Mouse (Mus musculus) mesoderm, embryonic 11.5 days (tissue): ENCODE measurements at regions not wholly inside any gene's neighbourhood (a gene's known extent, or its start where the extent isn't known, plus 50 kb on each side); places are given as distances from the start of the nearest gene placed in this dataset.
A peak's percentile ranks its signal among the peaks of the same experiment; 100 is the strongest.

Source experiments
- DNase-seq: peaks from one replicate; pipeline ENCODE4 v3.0.0-alpha.2; 2012; ENCODE audit warnings: low read depth, low spot score

DNA sequence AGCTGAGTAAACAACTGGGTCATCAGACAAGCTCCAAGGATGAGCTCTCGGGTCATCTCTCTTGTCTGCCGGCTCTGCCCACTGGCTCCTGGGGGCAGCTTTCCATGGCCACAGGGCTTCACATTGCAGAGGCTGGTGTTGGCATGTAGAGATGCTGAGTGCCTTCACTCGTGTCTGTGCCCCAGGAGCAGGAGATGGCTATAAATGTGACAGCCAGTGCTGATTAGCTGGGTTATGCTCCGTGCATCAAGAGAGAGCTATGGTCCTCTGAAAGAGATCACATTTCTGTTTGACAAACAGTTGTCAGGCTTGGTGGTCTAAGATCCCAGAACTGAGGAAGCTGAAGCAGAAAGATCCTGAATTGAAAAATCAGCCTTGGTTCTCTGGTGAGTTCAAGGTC, 795.4 kb upstream of the Car8 start:
- DNase-seq, result no peak

DNA sequence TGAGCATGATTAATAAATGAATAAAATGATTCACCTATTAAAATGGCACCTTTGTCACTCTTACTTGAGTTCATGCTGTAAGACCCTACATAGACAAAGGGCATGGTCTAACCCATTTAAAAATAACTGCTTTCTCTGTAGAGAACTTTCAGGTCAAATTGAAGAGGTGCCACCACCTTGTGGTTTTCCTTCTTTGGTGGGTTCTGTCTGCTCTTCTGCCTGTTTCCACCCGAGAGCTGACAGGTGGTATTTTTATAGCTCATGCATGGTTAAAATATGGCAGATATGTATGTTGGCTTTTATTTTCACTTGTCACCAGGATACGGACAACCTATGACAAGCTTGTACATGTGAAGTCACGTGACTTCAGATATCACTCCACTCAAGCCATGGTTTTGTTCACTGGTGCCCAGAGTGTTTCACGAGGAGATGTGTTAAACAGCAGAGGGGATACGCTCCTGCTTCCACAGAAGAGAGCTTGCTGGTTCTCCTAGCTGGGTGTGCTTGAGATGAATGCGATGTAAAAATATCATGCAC, 794.3 kb upstream of the Car8 start:
- no peak for DNase-seq

DNA sequence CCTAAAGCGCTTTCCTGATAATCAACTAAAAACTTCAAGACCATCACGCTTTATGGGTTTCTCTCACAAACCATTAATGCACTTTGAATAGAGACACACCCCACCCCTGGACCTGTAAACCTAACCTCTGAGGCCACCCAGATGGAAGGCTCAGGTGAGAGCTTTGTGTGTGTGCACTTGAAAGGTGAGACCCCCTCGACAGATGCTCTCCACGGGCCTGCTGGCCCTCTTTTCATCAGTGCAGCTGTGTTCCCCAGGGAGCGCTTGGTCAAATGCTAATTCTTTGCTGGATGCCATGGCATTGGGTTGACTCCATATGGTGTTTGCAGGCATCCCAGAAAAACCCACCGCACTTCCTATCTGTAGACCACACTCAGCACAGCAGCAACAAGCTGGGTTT, 792.8 kb upstream of the Car8 start:
- no peak for DNase-seq

DNA sequence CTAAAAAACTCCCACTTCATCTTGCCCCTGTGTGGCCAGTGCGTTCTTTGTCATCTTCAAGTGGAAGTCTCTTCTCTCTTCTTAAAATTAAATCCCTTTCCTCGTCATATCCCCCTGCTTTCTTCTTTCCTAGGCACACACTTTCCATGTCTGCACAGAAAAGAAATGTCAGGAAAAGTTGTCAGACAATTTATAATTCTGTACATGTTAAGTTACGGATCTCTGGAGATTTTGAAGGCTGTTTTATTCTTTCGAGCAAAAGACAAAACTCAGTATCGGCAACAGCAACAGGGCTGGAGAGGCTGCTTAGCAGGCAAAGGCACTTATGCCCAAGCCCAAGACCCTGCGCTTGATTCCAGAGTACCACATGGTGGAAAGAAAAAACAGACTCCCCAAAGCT, 790.1 kb upstream of the Car8 start:
- DNase-seq, result no peak

DNA sequence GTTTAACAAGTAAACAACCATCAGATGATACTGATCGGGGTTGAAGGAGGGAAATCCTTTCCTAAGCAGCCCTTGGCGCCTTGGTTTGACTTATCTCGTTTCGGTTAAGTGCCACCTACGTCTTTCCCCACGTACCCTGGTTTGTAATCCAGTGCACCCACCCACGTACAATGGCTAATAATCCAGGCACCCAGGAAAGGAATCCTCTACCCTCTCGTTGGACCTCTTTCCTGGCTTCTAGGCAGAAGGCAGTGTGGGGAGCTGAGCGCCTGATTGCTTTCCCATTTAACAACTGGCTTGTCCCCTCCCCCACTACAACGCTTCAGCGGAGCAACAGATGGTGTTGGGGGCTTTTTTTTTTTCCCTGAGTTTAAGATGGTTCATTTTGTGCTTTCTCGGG, 789.6 kb upstream of the Car8 start:
- peak; percentile 69 for DNase-seq

DNA sequence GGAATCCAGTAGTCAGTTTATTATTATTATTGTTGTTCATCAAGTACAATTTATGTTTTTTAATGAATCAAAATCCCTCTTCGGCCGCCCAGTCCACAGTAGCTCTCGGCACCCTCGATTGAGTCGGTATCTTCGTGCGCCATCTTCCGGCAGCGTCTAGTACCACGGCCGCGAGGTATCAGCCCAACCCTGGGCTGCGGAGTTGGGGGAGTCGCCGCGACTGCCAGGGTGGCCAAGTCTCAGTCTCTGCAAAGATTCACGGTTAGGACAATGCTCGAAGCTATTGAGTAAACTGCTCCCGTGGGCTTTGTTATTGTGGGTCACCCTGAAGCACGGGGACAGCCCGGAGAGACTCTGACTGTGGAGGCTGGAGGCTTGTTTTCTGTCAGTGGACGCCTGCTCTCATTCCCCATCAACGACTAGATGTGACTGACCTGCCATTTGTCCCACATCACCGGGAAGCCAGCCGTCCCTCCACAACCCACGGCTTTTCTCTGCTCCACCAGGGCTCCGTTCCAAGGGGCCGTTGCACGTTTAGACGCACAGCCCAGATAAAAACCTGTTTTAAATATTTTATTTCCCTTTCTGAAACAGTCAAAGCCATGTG, 789.1 kb upstream of the Car8 start:
- peak; percentile 87 for DNase-seq

DNA sequence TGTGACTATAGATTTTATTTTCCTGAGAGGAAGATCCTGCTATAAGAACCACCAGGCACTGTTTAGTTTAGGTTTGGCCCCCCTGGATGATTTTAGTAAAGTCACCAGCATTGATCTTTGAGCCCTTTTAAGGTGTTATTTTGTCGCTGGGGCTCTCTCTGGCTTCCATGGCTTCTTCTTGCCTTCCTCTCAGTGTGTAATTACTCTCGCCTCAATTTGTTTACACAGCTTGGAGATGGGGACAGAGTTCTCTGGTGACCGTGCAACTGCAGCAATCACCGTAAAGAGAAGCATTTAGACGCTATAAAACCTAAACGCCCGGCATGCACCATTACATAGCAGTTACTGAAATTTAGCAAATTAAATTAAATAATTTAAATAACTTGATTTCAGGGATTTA, 788.5 kb upstream of the Car8 start:
- peak; percentile 36 for DNase-seq

DNA sequence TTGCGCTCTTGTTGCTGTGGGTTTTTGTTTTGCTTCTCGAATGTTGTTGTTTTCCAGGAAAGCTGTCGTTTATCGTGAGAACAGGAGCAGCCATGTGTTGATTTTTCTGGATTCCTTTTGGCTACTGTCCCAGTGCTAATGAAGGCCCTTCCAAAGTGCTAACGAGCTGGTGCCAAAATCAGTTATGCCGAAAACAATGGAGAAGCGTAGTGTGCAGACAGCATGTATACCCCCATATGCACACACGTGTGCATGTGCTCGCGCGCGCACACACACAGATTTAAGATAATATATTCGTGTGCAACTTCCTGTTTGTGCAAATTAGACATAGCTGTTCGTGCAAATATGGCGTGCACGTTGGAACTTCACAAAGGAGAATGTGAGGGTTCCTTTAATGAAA, 788.0 kb upstream of the Car8 start:
- DNase-seq, result no peak

DNA sequence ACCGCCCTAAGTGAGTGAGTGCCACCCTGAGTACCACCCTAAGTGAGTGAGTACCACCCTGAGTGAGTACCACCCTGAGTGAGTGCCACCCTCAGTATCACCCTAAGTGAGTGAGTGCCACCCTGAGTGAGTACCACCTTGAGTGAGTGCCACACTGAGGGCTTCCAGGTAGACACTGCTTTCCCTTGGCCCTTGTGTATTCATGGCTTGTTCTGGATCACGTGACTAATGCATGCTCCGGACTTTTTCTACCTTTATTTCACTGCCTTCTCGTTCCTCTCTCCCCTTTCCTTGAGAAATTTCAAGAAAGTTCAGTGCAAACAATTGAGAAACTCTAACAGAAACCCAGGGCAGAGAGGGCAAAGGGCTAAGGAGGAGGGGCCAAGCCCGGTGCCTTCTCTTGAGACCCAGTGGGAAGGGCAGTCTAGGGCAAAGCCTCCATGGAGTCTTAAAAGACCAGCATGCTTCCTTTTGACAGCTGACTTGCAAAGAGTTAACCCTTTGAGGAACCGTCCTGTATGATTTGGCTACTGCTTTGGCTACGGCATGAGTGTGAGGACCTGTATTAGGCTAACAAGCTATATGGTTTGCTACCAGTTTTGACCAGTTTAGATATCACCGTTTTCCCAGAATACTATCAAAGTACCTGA, 787.1 kb upstream of the Car8 start:
- DNase-seq, result no peak

DNA sequence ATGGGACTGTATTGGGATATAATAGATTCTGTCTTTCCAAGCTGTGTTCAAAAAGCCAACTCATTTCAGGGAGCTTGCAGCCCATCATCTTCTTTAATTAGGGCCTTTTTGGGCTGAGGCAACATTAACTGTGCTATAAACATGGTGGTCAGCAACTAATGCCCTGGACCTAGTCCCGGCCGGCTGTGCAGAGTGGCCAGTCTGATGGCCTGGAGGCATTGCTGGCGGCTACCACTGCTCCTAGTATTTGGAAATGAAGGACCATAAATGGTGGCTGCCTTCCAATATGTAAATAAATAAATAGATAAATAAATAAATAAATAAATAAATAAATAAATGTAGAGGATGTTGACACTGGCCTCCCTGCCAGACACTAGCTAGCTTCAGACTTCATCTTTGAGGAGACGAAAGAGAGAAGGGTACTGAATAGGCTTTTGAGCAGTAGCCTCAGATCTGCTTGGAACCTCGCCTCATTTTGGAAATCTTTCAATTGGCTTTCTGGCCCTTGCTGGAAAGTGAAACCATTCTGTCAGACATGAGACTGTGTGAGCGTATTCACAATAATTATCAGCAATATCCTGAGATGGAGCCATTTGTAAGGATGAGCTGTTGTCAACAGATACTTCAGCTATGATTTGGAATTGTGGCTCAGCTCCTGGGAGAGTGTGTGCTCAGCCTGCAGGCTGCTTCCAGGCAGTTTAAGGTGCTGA, 785.5 kb upstream of the Car8 start:
- DNase-seq, result no peak

DNA sequence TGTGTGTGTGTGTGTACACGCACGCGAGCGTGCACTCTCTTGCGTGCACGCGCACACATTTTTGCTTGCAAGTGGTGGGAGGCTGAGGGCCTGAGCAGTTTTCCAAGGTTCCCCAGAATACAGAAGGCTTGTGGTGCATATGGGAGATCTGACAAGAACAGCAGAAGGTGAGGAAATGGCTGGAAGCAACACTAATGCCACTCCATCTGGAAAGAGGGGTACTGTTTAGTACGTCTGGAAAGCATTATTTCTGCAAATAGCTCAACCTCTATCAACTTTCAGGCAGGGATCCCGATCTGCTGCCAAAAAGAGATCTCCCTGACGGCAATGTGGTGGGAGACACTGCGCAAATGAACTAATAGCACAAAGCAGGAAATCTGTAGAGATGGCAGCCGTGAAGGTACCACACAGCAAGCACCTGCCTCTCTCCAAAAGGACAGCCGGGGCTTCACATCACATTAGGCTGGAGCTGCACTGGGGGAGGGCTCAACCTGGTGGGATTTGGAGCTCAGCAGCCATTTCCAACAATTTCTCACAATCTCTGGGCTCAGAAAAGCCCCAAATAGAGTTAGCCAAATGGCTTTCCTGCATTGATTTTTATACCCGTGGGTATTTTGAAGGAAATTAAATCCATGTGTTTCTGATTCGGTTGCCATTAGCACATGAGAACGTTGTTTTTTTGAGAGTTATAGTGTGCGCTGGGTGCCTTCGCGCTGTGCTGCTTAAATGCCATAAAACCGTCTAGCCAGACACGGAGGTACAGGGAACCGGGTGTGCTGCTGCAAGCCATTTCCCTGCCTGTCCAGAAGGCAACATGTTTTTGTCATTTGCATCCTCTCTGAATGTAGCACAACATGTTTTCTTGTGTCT, 780.6 kb upstream of the Car8 start:
- no peak for DNase-seq

DNA sequence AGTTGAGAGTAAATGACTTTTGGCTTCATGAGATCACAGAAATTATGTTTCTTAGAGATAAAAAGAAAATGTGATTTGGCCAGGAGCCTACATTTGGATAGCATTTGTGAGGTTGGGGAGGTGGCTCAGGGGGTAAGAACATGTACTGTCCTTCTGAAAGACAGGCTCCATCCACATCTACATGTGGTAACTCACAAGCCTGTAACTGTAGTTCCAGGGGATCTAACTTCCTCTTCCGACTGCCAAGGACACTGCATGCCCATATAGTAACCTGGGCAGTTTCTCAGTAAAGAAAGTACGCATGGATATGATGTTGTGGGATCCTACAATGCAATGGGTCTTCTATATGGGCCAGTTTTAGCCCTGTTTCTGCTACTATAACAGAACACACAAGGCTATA, 779.4 kb upstream of the Car8 start:
- DNase-seq, result no peak

DNA sequence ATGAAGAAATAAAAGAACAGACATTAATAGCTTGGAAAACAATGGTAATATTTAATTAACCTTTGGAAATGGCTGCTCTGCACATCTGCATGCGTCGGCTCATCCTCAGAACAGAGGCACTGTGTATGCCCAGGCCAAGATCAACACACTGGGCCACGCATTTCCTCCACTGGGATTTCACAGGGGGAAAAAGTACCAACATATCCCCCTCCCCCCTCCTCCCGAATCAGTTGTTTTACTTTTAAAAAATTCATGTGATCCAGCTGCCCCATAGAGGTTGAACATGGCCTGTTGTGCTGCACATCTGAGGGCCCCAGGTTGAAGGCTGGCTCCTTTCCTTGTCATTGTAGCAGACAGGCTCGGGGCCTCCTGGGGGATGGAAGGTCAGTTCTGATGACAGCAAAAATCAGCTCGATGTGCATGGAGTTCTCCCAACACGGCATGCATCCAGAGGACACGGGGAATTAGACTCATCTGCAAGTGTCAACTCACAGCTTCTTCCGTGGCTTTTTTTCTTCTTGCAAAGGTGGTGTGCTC, 777.7 kb upstream of the Car8 start:
- no peak for DNase-seq

DNA sequence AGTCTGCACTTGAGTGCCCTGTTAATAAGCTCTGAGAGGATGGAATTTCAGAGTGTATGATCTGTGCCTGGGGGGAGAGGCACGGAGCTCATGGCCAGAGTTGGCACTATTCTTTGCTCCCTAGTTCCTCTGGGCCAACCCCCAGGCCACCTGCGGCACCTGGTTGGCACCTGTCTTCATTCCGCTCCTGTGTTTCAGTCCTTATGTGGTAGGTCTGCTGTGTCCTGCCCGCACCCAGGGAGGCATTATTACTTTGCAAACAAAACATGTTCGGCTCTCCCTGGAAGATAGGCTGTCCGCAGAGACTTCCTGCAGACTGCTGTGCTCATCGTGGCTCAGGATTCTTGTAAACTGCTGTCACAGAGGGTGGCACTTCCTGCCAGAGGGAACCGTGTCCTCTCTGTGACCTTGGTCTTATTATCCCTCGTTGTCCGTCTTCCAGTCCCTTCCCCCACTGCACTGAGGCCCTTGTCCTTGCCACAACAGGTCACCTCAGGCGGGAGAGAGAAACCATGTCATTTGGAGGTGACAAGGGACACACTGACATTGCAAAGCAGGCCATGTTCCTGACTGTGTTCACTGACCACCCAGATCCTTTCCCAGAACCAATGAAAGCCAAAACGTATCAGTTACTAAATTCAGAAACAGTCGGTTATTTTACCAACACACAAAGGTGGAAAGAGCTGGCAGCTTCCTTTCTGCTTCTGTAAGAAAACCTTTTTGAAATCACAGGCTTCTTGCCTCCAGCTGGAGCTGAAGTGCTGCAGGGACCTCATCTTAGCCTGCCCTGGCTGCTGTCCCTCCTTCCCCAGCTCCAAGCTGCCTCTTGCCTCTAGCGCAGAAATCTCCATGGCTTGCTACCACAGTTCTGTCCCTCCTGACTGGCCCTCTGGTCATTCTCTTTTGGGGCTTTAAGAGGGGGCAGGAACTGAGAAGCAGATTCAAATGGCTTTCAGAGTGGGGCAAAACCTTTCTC, 777.0 kb upstream of the Car8 start:
- peak; percentile 63 for DNase-seq

DNA sequence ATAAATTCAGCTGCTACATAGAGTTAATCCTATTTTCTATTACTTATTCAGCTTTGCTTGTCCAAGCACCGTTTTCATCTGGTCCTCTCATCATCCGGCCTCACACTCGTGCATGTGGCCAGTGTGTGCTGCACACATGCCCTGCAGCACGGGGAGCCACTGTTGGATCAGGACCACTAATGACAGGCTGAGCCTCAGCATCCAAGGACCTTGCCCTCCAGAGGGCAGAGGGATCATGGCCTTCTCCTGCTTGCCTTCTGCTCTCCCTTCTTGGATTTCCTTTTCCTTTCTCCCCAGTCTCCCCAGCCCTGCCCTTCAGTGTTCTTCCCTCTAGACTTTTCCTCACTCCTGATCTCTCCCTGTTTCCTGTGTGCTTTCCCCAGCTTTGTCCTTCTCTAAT, 776.1 kb upstream of the Car8 start:
- DNase-seq, result no peak

DNA sequence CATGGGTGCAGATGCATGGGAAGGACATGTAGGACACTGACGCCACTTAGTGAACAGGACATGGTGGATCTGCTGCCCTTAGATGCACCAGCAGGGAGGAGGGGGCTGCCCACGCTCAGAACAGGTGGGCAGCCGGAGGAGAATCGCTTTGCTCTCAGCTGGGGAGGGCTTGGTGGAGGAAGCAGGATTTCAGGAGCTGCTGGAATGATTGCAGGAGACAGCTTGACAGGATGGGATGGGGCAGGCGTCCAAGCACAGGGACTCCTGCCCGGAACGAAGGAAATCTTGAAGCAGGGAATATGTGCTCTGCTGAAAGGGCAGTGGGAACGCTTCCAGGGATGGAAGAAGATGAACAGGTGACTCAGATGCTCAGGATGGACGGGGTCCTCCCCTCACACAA, 773.9 kb upstream of the Car8 start:
- DNase-seq, result no peak

DNA sequence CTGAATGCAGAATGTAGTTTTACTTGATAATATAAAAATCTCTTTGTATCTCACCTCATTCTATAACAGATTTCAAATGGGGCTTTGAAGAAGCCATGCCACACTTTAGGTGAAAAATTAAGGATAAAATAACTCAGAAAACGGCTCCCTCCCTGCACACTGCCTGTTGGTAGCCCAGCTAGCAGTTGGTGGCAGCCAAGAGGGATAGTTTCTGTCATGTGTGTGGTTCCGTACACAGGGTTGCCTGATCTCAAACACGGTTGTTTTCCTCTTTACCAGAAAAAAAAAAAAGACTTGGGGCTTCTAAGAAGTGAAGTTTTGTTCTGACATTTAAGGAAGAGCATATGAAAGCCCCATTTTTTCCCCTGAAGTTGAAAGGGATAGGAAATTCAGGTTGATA, 773.1 kb upstream of the Car8 start:
- DNase-seq, result no peak

DNA sequence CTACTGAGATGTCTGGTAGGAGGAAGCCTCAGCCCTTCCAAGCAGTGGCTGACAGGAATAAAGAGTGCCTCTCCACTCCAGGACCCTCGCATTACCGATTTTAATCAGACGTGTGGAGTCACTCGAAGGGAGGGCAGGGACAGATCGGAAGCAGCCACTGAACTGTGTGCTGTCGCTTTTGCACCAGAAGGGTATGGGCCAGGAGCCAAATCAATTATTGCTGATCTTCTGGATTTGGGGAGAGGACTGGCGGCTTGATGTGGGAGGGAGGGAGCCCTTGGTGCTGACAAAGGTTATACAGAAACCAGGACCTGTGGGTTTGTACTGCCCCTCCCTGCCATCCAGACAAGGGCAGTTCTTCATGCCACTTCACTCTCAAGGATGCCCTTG, 772.3 kb upstream of the Car8 start:
- DNase-seq, result no peak

DNA sequence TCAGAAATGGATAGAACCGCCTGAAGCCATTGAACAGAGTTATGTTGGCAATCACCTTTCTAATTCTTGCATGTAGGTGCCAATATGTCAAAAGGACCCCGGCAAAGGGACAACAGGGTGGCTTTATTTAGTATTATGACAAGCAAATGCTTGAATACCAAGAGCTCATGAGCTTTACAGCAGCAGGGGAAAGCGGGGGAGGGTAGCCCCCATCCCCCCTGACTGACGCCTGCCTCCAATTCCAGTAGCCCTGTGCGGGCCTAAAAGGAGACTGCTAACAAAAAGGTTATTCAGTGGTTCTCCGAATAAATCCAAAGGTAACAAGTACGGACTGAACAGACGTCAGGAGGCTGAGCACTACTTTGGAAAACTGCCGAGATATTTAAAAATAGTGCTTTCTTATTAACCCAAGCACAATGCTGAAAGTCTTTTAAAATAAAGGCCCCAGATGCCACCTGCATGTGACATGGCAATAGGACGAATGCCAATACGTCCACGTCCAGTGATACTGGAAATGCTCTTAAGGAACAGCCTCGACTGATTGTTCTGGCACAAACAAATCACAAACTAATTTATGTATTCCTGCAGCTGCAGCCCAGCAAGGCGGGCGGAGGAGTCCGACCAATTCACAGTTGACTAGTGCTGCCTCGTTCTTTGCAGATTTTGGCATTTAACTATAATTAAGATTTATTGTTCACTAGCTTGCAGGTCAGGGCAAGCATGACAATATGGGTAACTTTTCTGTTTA, 771.7 kb upstream of the Car8 start:
- DNase-seq, result no peak

DNA sequence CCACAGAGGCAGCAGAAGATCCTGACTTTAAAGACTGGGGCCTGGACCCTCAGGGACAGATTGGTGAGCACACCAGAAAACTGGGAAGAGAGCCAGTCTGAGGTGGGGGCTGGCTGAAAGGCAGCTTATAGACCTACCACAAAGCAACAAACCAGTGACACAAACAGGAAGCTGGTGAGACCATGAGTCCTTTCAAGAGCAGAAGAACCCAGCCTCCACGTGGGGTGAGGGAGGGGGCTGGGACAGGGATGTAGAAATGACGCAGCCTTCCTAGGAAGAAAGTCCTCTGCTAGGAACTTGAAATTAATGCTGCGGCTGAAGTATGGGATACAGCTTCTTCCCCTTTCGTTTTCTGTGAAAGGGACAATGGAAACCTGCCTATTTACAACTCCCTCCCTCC, 770.8 kb upstream of the Car8 start:
- no peak for DNase-seq
